Mouse (Mus musculus) bone marrow macrophage, adult 2 months (primary cell): Measurements from ENCODE around the gene Zp1.

Experiments
- CTCF ChIP-seq: IDR thresholded peaks from 2 replicates; pipeline ENCODE4 v1.5.1; 2012; ENCODE audit warnings: low read depth, mild to moderate bottlenecking, low read length, moderate library complexity
- POLR2A ChIP-seq: IDR thresholded peaks from 2 replicates; pipeline ENCODE4 v1.6.1; 2012; ENCODE audit warnings: mild to moderate bottlenecking, low read depth, low read length, borderline replicate concordance

GRCm38 (mm10) chr19:10949112-10949511 lies 28.7 kb upstream of the Zp1 start, which contains the start of gene Ccdc86:
- no peak for TF ChIP-seq CTCF
- peak; percentile 75; the same call in 1 of the 2 replicates for TF ChIP-seq POLR2A
